Mouse (Mus musculus) brain, embryonic 18.5 days (tissue): Measurements from ENCODE around the gene Prpf38a.

Source experiments
- DNase-seq: peaks from one replicate; pipeline ENCODE4 v3.0.0-alpha.2; 2012; ENCODE audit warnings: low read depth, low spot score

The Prpf38a gene

DNA sequence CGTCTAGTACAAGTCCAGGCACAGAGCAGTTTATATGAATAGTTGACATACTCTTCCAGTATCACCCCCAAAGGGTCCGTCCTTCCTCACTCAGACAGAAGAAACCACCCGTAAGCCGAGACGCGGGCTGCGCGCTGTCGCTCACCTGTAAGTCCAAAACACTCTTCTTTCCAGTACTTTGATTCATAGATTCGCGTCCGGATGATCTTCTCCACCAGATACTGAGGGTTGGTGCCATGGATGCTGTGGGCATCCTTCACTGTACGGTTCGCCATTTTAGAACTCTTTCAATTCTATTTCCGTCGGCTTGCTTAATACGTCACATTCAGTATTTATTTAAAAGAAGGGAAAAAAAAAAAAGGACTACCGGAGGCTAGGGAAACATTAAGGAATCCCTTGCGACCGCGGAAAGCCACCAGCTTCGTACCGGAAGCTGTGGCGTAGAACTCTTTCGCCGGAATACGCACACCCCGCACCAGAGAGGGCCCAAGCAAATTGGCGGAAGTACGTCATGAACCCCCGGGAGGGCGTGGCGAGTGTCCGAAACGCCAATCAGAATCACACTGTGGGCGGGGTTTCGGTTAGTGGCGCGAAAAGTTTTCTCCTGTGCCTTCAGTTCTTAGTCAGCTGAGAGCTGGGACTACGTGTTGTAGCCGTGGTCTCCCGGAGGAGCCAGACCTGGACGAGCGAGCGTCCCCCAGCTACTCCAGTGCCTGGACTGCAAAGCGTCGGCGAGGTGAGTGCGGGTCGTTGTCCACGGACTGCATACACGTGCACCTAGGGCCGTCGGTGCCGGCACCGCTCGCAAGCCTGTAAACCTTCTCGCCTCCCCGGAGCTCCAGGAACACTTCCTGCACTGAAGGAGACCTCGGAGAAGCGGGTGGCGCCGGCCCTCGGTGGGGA lies at the start of gene Prpf38a, which contains the start of gene Orc1:
Gene Prpf38a, minus strand, starts transcription at position 497 of the 903 bp plus-strand sequence.
Gene Orc1, plus strand, starts transcription at position 584 of the 903 bp plus-strand sequence.
- peak; percentile 98 for DNase-seq

DNA sequence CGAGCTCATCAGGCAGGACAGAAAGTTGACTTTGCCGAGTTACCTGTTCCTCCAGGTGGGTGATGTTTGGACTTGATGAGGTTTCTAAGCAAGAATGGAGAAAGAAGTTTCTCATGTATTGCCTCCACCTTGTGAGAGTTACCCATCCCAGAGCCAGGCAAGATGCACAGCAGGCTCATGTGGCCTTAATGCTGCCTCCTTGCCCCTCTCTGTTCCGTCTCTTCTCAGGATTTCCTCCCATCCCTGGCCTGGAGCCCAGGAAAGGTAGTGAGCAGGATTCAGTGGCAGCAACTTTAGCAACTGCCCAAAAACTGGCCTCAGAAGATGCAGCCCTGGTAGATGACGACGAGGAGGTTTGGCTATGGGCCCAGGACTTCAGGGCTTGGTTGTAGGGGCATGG lies 47.9 kb upstream of the Prpf38a start:
- no peak for DNase-seq

DNA sequence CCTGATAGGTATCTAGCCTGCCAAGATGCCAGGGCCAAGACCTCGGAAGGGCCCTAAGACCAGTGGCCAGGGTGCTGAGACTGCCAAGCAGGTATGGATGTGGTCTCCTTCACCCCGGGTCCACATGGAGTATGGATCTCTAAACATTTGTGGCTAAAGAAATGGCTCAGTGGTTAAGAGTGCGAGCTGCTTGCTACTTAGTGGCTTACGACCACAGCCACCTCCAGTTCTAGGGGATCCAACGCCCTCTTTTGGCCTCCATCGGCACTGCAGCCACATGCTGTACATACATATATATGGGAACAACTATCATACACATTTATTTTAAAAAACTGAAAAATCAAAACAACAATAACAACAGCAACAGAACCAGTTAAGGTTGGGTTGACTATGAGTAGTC lies 42.4 kb upstream of the Prpf38a start:
- DNase-seq: no peak

DNA sequence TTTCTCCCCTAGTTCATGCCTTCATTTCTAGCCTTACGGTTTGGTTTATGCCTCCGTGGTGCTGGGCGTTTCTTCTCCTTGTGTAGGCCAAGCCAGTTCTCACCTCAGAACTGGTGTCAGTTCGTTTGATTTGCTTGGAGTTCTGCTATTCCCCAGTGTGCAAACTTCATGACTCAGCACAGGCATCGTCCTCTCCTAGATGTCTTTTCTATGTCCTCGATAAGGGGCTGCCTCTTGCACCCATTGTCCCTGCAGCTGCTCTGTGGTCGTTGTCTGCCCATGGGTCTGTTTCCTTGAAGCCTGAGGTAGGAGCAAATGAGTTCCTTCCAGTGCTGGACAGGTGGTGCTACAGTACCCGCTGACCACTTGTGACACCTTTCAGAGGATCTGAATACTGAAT lies 41.4 kb upstream of the Prpf38a start:
- DNase-seq: no peak

DNA sequence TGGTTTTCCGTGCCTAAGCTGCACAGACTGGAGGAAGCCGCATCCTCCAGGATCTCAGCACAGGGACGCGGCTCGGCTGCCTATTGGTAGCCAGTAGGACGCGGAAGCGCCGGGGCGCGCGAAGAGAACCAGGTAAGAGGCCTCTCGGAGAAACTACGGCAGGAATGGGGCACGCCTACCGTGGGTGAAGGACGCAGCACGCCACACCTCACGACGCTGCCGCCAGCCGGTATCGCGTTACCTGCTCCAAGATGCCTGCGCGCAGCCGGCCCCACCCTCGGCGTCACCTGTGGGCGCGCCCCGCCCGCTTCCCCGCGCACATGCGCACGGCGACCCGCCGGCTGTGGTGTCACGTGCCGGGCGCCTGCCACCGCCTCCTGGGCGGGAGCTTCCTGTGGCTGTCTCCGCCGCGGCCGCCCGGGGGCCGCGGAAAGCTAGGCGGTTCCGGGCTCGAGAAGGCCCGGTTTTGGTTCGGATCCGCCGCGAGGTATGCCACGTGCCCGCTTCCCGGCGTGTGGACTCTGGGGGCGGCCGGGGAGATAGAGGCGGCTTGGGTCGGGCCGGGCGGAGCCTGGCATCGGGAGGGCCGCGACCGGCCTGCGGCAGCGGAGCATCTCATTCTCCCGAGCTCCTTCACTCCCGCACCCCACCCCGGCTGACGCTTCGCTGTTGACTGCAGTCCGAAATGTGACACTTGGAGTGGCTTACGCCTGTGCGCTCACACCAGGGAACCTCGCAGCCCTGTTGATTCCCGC lies 40.6 kb upstream of the Prpf38a start, which contains the start of gene Cc2d1b:
Gene Cc2d1b, plus strand, starts transcription at position 354 of the 755 bp plus-strand sequence.
- DNase-seq: peak; percentile 85

DNA sequence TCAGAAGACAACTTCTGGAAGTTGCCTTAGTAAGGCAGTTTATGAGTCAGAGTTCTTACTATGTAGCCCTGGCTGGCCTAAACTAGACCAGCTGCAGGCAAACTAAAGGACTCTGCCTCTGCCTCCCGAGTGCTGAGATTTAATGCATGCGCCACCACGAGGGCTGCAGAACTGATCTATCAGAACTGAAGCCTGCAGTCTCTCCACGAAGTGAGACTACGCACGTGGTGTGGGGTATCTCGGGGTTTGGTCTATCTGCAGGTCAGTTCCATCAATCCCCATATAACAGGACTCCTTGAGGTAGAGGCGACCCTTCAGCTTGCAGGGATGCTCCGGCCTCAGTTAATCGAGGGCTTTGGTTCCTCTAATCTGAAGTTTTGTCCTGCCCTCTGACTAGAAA lies 40.0 kb upstream of the Prpf38a start:
- DNase-seq: no peak

DNA sequence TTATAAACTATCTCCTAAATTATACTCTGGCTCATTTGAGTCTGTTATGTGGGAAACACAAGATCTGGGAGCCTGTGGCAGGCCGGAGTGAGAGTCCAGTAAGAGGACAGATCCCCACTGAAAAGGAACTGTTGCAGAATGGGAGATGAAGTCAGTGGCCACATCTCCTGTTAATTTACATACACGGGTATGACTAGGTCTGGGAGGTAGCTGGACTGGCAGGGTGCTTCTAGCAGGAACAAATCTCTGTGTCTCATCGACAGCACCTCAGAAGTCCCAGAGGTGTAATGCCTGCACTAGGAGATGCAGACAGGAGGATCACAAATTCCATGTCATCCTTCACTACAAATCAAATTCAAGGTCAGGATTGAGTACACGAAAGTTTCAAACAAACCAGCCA lies 39.5 kb upstream of the Prpf38a start:
- DNase-seq: no peak

DNA sequence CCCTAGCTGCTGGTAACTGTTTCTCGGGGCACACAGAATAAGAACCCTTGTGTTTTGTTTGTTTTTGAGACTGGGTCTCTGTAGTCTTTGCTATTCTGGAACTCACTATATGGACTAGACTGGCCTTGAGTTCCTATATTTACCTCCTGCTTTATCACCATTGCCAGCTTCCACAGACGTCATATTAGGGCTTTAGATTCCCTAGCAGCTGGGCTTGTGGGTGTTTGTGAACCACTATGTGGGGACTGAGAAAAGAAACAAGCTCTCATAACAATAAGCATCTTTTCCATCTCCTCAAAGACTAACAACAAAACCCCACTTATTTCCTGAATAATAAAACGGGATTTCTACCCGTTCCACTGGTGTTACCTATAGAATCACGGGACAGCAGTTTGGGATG lies 31.8 kb upstream of the Prpf38a start:
- DNase-seq: no peak

DNA sequence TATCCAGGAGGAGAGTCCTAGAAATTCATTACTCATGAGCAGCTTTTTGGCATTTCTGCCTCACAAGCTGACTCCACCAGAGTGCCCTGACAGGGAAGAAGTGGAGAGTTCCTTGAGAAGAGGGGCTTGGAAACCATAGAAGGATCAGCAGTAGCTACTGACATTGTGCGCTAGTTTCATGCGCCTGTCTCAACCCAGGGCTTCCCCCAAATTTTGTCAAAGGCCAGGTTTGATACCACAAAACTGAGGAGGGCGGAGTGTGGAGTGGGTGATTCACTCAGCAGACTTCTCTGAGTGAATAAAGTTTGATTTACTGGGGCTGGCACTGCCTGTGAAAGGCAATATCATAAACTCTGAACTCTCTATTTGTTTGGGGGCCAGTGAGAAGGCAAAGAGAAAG lies 29.5 kb upstream of the Prpf38a start:
- DNase-seq: no peak

DNA sequence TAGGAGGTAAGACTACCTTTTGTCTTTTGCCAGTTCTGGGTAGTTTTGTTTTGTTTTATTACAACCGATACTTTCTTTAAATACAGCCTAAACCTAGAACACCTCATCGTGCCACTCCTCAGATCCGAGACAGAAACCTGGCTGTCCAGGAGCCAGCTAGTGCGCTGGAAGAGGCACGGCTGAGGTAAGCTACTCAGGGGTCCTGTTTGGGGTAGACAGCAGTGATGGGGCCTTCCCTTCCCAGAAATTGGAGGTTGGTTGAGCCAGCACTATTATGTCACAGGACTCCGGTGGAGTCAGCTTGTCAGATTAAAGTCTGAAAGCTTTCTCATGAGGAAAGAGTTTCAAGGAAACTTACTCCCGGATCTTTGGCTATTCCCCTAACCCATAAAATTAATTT lies 22.7 kb upstream of the Prpf38a start:
- no peak for DNase-seq

DNA sequence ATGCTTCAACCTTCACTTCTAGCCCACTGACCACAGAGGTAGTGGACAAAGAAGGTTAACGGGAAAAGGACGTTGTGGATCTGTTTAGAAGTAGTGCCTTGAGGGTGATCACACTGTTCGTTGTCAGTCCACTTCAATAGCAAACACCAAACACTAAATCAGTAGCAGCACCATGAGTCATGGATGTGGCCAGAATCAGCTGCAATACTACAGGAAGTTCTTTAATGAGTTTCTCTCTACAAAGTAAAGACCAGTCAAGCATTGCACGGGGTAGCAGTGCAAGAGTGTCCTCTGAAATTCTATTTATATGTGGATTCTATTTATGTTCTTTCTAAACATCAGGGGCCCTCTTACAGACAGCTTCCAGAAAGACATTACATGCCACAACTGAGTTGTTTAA lies 19.2 kb upstream of the Prpf38a start:
- DNase-seq: no peak

DNA sequence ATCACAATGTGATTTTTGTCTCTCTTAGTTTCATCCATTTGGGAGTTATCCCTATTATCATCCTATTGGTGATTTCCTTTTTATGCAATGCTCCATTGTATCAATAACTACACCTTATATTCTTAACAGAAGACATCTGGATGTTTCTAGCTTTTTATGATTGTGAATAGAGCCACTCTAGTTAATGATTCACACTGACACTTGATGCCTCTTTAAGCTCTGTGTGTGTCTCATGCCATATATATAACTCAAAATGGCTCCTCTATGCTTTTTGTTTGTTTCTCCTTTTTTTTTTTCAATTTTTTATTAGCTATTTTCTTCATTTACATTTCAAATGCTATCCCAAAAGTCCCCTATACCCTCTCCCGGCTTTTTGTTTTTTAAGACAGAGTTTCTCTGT lies 16.6 kb upstream of the Prpf38a start:
- no peak for DNase-seq

DNA sequence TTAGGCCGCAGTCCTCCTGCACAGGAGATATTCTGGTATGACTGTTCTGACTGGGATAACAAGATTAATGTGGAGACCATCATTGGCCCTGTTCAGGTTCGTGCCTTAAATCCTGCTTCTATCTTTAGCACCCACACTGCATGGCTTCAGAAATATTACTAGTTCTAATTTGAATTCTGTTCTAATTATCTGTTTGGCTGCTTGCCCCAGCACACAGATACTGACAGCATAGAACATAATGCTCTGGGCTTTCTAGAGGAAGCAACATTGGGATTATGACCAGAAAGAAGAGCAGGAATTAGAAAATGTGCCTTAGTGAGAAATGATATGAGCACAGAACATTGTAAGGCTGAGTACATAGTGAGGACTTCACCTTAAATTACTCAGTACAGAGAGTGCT lies 14.2 kb upstream of the Prpf38a start:
- DNase-seq: no peak

DNA sequence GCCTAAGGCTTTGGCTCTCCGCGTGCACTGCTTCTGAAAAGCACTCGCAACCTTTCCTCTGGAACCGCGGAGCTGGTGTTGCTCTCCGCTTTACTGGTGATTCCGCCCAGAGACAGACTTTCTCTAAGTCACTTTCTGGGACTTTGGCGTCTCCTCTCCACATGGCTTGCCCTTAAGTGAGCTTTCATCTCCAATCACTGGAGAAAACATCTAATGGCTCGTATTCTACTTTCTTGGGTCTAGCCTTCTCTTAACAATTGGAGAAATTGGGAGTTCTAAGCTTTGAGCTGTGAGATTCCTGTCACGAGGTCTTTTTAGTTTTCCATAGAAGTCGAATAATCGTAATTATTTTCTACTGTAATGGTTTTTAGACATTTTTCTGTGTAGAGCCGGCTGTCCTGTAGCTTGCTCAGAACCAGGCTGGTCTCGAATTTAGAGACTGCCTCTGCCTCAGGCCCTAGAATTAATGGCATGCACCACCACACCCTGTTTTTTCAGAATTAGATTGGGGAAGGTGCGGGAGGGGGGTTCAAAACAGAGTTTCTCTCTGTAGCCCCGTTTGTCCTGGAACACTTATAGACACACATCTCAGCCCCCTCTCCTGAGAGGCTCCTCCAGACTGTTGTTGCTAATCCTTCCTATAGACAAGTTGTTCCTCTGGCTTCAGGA lies 741 bp upstream of the Prpf38a start:
- DNase-seq: no peak

DNA sequence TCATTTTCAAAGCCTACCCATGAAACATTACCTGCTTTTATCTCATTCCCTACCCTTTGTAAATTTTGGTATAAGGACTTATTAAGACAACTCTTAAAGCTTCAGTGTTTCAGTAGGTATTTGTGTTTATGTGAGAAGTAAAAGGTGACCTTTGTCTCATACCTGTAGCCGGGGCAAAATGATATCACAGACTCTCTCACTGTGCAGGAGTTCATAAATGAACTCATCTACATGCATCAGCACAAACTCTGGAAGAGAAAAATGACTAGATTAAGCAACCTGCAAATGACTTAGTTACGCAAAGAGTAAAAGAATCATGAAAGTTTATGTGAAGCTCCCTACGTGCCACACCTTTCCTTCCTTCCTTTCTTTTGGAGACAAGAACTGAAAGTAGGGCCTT lies 6.5 kb downstream of the Prpf38a start:
- DNase-seq: no peak

DNA sequence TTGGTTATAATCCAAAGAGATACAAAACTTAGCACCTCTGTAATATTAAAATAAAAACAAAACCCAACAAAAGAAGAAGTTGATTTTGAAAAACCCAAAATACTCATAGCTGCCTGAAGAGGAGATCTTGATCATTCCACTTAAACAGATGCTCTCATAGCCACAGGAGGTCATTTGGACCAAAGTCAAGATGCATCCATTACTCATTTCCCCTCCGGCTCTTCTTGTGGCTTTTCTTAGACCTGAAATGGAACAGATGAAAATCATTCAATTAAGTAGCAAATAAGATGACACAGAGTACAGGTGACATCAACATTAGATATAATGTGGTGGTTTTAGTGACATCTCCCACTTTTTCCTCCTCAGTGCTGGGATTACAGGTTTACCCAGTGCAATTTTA lies 14.1 kb downstream of the Prpf38a start:
- no peak for DNase-seq

DNA sequence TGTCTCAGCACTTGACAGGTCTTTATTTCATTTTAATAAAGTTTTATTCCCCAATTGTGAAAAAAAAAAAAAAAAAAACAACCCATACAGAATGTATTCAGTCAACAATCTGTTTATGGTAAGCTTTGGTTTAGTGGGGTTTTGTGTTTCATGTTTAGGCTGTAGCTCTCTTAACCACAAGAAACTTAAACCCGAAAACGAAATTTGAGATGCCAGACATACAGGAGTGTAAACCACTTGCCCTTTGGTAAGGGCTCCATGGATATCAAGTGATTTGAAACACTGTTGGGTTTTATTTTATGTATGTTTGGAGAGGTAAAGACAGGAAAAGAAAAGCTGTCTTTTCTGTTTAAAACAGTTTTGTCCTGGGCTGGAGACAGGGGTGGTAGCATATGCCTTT lies 39.4 kb downstream of the Prpf38a start:
- no peak for DNase-seq
